Comparison of ENCODE assay signal across 8 mouse cellular contexts in the genomic region with DNA sequence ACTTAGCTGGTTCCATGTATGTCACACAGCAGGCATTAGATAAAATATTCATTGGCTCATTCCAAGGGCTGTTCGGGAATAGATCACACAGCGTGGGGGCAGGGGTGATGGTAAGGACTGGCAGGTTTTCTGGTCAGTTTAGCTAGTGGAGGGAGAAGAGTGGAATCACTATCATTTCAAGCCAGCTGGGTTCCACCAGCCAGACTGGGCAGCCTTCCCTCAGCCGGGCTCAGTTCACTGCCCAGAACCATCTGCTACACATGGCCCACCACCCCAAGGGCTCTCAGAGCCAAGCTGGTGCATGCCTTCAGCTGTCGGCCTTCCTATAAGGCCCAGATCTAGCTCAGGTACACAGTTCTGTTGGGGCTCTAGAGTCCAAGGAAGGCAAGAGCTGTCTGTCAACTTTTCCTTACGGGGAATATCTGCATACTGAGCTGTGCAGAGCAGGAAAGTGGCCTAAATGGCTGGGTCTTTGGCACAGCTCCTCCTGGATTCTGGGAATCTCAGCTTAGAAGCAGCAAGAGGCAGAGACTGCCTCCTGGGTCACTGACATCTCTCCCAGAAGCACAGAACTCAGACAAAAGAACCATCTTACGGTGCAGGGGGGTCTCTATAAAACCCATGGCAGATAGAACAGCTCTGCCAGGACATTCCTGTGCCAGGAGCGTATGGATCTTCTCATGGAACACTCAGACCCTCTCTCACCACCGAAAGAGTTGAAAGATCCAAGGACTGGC. TPM values are rescaled to one million over a fixed set of nuclear protein-coding genes. Genes with fewer than 3 reads are reported as not detected.
A peak's percentile ranks its signal among the peaks of the same experiment; 100 is the strongest.
DNase-seq lines count a peak whose midpoint lies in the region; ATAC-seq lines count a peak whose summit lies in the region.

No protein-coding gene starts in this region.

- H3K9me3 ChIP-seq in hindbrain, embryonic 12.5 days (replicated peaks), result no peaks in the 10 kb centered on the region
- H3K9me3 ChIP-seq in midbrain, embryonic 16.5 days (replicated peaks; ENCODE audit: control insufficient read depth, low read length, poor library complexity, severe bottlenecking), result no peaks in the 10 kb centered on the region

- no peak for ATAC-seq in hindbrain, embryonic 12.5 days (ENCODE audit: low FRiP score)
- peak; percentile 31; the same call in 1 of the 2 replicates for ATAC-seq in midbrain, embryonic 16.5 days

- peaks cover 8% of the 10 kb centered on the region for H3K27me3 ChIP-seq in hindbrain, embryonic 12.5 days
- H3K27me3 ChIP-seq in midbrain, embryonic 16.5 days (ENCODE audit: control insufficient read depth, insufficient read depth, low read depth, low read length), result no peaks in the 10 kb centered on the region

- peak overlapping the region; percentile 97 for H3K4me2 ChIP-seq in hindbrain, embryonic 12.5 days (replicated peaks)
- H3K4me2 ChIP-seq in midbrain, embryonic 16.5 days (ENCODE audit: low read length), result peak overlapping the region; percentile 94

- DNase-seq in left cerebral cortex, postnatal 36 days (ENCODE audit: low spot score in 2 of 2), result peak; percentile 35 to 46
- no peak for DNase-seq in left cerebral cortex, adult 9 months (ENCODE audit: low spot score in 2 of 2)
- DNase-seq in cerebellum, postnatal 14 days, result peak; percentile 93 to 95
- DNase-seq in spleen, postnatal 36 days (ENCODE audit: low spot score in 2 of 2), result no peak
- no peak for DNase-seq in kidney, postnatal 14 days
- no peak for DNase-seq in adrenal gland, adult 2 months

- H3K36me3 ChIP-seq in hindbrain, embryonic 12.5 days, result peaks cover 9% of the 10 kb centered on the region; the same call in 1 of the 2 replicates
- H3K36me3 ChIP-seq in midbrain, embryonic 16.5 days (ENCODE audit: control insufficient read depth, insufficient read depth, low read length), result peaks cover 9% of the 10 kb centered on the region

- H3K4me1 ChIP-seq in hindbrain, embryonic 12.5 days, result peaks cover 24% of the 10 kb centered on the region
- H3K4me1 ChIP-seq in midbrain, embryonic 16.5 days (ENCODE audit: control insufficient read depth, insufficient read depth, low read length), result peaks cover 29% of the 10 kb centered on the region

- peak overlapping the region; percentile 93 for H3K9ac ChIP-seq in hindbrain, embryonic 12.5 days
- H3K9ac ChIP-seq in midbrain, embryonic 16.5 days (ENCODE audit: low read depth, low read length), result peak overlapping the region; percentile 99

- H3K4me3 ChIP-seq in hindbrain, embryonic 12.5 days, result peak overlapping the region; percentile 77
- peak overlapping the region; percentile 93 for H3K4me3 ChIP-seq in midbrain, embryonic 16.5 days (ENCODE audit: low read depth, low read length)

- intact Hi-C loops in left cerebral cortex, postnatal 36 days (cut with DNase I), result no loop called here

- H3K27ac ChIP-seq in hindbrain, embryonic 12.5 days, result peak overlapping the region; percentile 90; the same call in 1 of the 2 replicates
- peak overlapping the region; percentile 95 for H3K27ac ChIP-seq in midbrain, embryonic 16.5 days (ENCODE audit: low read length)

- WGBS in hindbrain, embryonic 12.5 days, result 37% methylated on average over 8 of the region's 8 CpGs
- WGBS in midbrain, embryonic 16.5 days, result 27% methylated on average over 8 of the region's 8 CpGs

RNA-seq across cellular contexts. Expression of a gene that starts 1.5 kb away (rescaled TPM):
- total RNA-seq in left cerebral cortex, postnatal 36 days (2021), result 100 to 1,000 TPM; 187 to 233 TPM
- polyA plus RNA-seq in hindbrain, embryonic 12.5 days (2016; fragmentation: Nextera tagmentation; extraction: Ambion mirVana), result 75.1 and 80.2 TPM in 2 replicates
- 75.7 and 78.7 TPM in 2 replicates for polyA plus RNA-seq in midbrain, embryonic 16.5 days (2015; fragmentation: Nextera tagmentation; extraction: Ambion mirVana)
- 100 to 1,000 TPM; 122 to 138 TPM for total RNA-seq in adrenal gland, adult 2 months (2021)
- 29.1 and 37.6 TPM in 2 replicates for polyA plus RNA-seq in adrenal gland, adult 2 months (2012; rRNA removed)

RNA-seq across cellular contexts. Expression of a gene that starts 32.3 kb away (rescaled TPM):
- total RNA-seq in left cerebral cortex, postnatal 36 days (2021), result 100 to 1,000 TPM; 180 to 195 TPM
- 324 and 347 TPM in 2 replicates for polyA plus RNA-seq in hindbrain, embryonic 12.5 days (2016; fragmentation: Nextera tagmentation; extraction: Ambion mirVana)
- 403 and 425 TPM in 2 replicates for polyA plus RNA-seq in midbrain, embryonic 16.5 days (2015; fragmentation: Nextera tagmentation; extraction: Ambion mirVana)
- total RNA-seq in adrenal gland, adult 2 months (2021), result 100 to 1,000 TPM; 178 to 276 TPM
- 11.9 and 15.8 TPM in 2 replicates for polyA plus RNA-seq in adrenal gland, adult 2 months (2012; rRNA removed)

Comparison
In these comparisons a context has a peak if more than half of its experiments do, and no peak if none do; other contexts are left out.
1. DNase-seq: peak in left cerebral cortex, postnatal 36 days (2 of 2) and cerebellum, postnatal 14 days (2 of 2); none in left cerebral cortex, adult 9 months (0 of 2), spleen, postnatal 36 days (0 of 2), kidney, postnatal 14 days (single experiment) and adrenal gland, adult 2 months (single experiment).
2. RNA of a gene that starts 32.3 kb away (polyA plus RNA-seq): 403 to 425 TPM in midbrain, embryonic 16.5 days and 324 to 347 TPM in hindbrain, embryonic 12.5 days; 11.9 to 15.8 TPM in adrenal gland, adult 2 months; every median in the first group is over 10 times any median in the second.